Mouse (Mus musculus) forebrain, embryonic 12.5 days (tissue): Measurements from ENCODE around the gene Lactbl1. TPM values are rescaled to one million over a fixed set of nuclear protein-coding genes. Genes with fewer than 3 reads are reported as not detected.

ENCODE experiments used
- microRNA-seq: library from miRNA; unstranded; fragments of <30 nt; microRNA quantifications from one replicate; pipeline ENCODE4, GENCODE M21; 2017
- polyA plus RNA-seq: library from polyadenylated mRNA; unstranded; fragments of >200 nt; fragmentation: Nextera tagmentation; extraction: Ambion mirVana; gene quantifications from 2 replicates; pipeline ENCODE4 v1.2.1, GENCODE M21; 2016

The Lactbl1 gene
- polyA plus RNA-seq, 1 experiment from 2014 or later, result 0.08 TPM

Small RNAs within 50 kb of the gene (microRNA-seq; reads per million reads assigned to microRNA genes)
- gene Gm22180, result not detected

Other genes with a start within 250 kb of the Lactbl1 start
- gene Htr1d, start 199.1 kb upstream of the Lactbl1 start, polyA plus RNA-seq, result 0.23 and 0.59 TPM in 2 replicates
- 0.18 TPM in 1 of 2 replicates, not detected in the other for gene 6030445D17Rik, start 160.4 kb upstream of the Lactbl1 start, polyA plus RNA-seq
- 83.6 and 101 TPM in 2 replicates for gene Luzp1, start 152.9 kb upstream of the Lactbl1 start, polyA plus RNA-seq
- gene Kdm1a, start 19.9 kb upstream of the Lactbl1 start, polyA plus RNA-seq, result 105 and 111 TPM in 2 replicates
- not detected in 2 replicates for gene Tex46, start 12.2 kb upstream of the Lactbl1 start, polyA plus RNA-seq
- gene Ephb2, start 213.4 kb downstream of the Lactbl1 start, polyA plus RNA-seq, result 20.3 and 30.2 TPM in 2 replicates